Mouse (Mus musculus) embryonic facial prominence, embryonic 13.5 days (tissue): ENCODE measurements around the gene Fem1b. TPM values are rescaled to one million over a fixed set of nuclear protein-coding genes. Genes with fewer than 3 reads are reported as not detected.

Experiments
- ATAC-seq: fragments of 200-750 bp; cut with Nextera tagmentation; 2 replicates; pipeline ENCODE4 v1.8.0; 2017; ENCODE audit warnings: low read depth; ENCODE audit not compliant: insufficient number of reproducible peaks, insufficient read depth, low FRiP score, low TSS enrichment
- H3K27ac ChIP-seq: fragments of 300-500 bp; sonication (generic); 2 replicates; pipeline ENCODE4 v1.5.1; 2015; ENCODE audit warnings: moderate library complexity, mild to moderate bottlenecking, inconsistent platforms
- H3K27me3 ChIP-seq: fragments of 300-500 bp; sonication (generic); 2 replicates; pipeline ENCODE4 v1.6.1; 2015; ENCODE audit warnings: mild to moderate bottlenecking, inconsistent platforms
- H3K36me3 ChIP-seq: fragments of 300-500 bp; sonication (generic); 2 replicates; pipeline ENCODE4 v1.6.1; 2015; ENCODE audit warnings: mild to moderate bottlenecking, inconsistent platforms
- H3K4me1 ChIP-seq: fragments of 300-500 bp; sonication (generic); 2 replicates; pipeline ENCODE4 v1.6.1; 2015; ENCODE audit warnings: inconsistent platforms
- H3K4me2 ChIP-seq: fragments of 300-500 bp; sonication (generic); 2 replicates; pipeline ENCODE4 v1.6.1; 2015; ENCODE audit warnings: moderate library complexity, mild to moderate bottlenecking, inconsistent platforms
- H3K4me3 ChIP-seq: fragments of 300-500 bp; sonication (generic); 2 replicates; pipeline ENCODE4 v1.5.1; 2015; ENCODE audit warnings: mild to moderate bottlenecking, inconsistent platforms
- H3K9ac ChIP-seq: fragments of 300-500 bp; sonication (generic); 2 replicates; pipeline ENCODE4 v1.6.1; 2015; ENCODE audit warnings: mild to moderate bottlenecking, inconsistent platforms
- H3K9me3 ChIP-seq: fragments of 300-500 bp; sonication (generic); 2 replicates; pipeline ENCODE4 v1.6.1; 2016; ENCODE audit warnings: inconsistent platforms
- WGBS: fragments of 180-500 bp; shearing (Covaris S2); methylation state at CpG from one replicate; pipeline ENCODE4 v1.1.7; 2015; ENCODE audit warnings: mixed read lengths; 5-methylcytosine and 5-hydroxymethylcytosine counted together
- polyA plus RNA-seq: library from polyadenylated mRNA; unstranded; fragments of >200 nt; fragmentation: Nextera tagmentation; extraction: Ambion mirVana; gene quantifications from 2 replicates; pipeline ENCODE4 v1.2.1, GENCODE M21; 2015

Gene Fem1b
- polyA plus RNA-seq, 1 experiment from 2014 or later, result 20.2 TPM

DNA sequence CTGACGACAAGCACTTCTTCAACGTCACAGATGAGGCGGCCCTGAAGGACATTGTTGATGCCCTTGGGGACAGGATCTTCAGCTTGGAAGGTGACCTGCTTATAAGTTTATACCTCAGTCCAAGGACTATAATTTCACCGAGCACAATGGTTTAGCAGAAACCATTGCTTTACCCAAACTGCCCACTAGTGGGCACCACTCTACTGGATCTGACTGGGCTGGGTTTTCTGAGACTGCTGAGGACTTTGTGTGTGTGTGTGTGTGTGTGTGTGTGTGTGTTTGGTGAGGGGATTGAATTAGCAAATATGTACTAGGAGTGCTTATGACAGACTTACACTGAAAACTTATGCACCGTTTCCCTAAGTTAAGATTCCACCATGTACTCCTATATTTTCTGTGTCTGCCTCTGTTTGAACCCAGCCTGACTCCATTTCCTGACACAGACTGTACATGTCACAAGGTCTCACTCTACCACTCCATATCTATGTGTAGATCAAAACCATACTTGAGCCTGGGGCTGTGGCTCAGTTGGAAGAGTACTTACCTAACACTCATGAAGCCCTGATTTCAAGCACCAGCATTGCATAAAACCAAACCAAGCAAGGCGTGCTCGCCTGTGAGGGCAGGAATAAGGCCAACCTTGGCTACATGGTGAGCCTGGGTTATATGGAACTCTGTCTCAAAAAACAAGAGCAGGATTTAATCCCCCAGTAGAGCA lies 67.0 kb downstream of the Fem1b start:
- H3K4me1 ChIP-seq, result no peaks in the 10 kb centered on the region
- peaks cover 5% of the 10 kb centered on the region; the same call in 1 of the 2 replicates for H3K36me3 ChIP-seq
- H3K4me2 ChIP-seq, result no peak overlapping the region
- H3K27me3 ChIP-seq, result no peaks in the 10 kb centered on the region
- WGBS, result 53% methylated on average over 7 of the region's 7 CpGs
- peaks cover 3% of the 10 kb centered on the region; the same call in 1 of the 2 replicates for H3K9me3 ChIP-seq
- no peak for ATAC-seq
- no peak overlapping the region for H3K27ac ChIP-seq
- no peak overlapping the region for H3K9ac ChIP-seq
- H3K4me3 ChIP-seq, result no peak overlapping the region

Other genes starting within 250 kb of the Fem1b start
- gene Itga11, start 134.1 kb downstream of the Fem1b start, polyA plus RNA-seq, result 3.4 and 5.4 TPM in 2 replicates
- gene Cln6, start 26.9 kb upstream of the Fem1b start, polyA plus RNA-seq, result 15.8 and 21.2 TPM in 2 replicates
- gene Calml4, start 46.1 kb upstream of the Fem1b start, polyA plus RNA-seq, result 5.9 and 9.8 TPM in 2 replicates
- gene Pias1, start 176.0 kb upstream of the Fem1b start, polyA plus RNA-seq, result 56.5 and 59.2 TPM in 2 replicates